ENCODE assay signal across 7 mouse cellular contexts in the genomic region with DNA sequence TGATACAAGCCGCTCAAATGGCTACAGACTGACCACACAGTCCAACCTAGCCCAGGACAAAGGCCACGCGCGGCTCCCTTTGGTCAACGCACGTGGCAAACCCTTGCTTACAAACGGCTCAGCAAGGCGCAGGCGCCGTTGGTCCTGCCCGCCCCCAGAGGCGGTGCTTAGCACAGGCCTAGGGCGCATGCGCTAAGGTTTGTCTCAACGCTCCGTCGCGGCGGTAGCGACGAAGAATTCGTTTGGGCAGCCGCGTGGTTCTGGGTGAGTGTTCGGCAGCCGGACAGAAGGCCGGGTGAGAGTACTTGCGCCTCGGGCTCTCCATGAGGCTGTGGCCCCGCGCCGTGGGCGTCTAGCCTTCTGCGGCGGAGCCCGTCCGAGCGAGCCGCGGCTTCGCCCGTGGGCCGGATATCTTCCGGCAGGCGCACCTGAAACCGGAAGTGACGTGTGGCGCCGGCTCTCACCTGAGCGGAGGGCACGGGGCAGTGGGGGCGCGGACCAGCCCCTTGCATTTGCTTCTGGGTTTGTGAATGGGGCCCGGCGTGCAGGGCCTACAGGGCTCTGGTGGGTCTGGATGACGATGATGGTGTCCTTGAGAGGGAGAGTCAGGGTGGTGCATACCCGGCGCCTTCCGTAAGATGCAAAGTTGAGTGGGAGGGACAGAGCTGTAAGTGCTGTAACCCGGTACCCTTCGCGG. TPM values are rescaled to one million over a fixed set of nuclear protein-coding genes. Genes with fewer than 3 reads are reported as not detected.
DNase-seq lines count a peak whose midpoint lies in the region; ATAC-seq and TF ChIP-seq lines count a peak whose summit lies in the region.

A gene (plus strand): TSS at position 186 of the 697 bp plus-strand sequence.

- peak; percentile 81 for TF ChIP-seq POLR2A in heart, adult 2 months (IDR thresholded peaks at IDR 0.05; ENCODE audit: insufficient read depth, low read depth, low read length)

- no peaks in the 10 kb centered on the region for H3K9me3 ChIP-seq in embryonic facial prominence, embryonic 12.5 days
- H3K9me3 ChIP-seq in limb, embryonic 13.5 days: no peaks in the 10 kb centered on the region
- H3K9me3 ChIP-seq in midbrain, embryonic 16.5 days (replicated peaks; ENCODE audit: control insufficient read depth, low read length, poor library complexity, severe bottlenecking): no peaks in the 10 kb centered on the region

- TF ChIP-seq EP300 in heart, adult 2 months (IDR thresholded peaks at IDR 0.05; ENCODE audit: insufficient read depth, low read depth, low read length): no peak

- WGBS in embryonic facial prominence, embryonic 12.5 days: under 1% methylated on average over 62 of the region's 62 CpGs
- under 1% methylated on average over 62 of the region's 62 CpGs for WGBS in heart, adult 2 months
- under 1% methylated on average over 62 of the region's 62 CpGs for WGBS in limb, embryonic 13.5 days
- under 1% methylated on average over 62 of the region's 62 CpGs for WGBS in midbrain, embryonic 16.5 days

- H3K9ac ChIP-seq in embryonic facial prominence, embryonic 12.5 days: peak within 1 kb of the TSS; percentile 65
- H3K9ac ChIP-seq in heart, adult 2 months (ENCODE audit: low read depth, low read length): peak within 1 kb of the TSS; percentile 75
- H3K9ac ChIP-seq in limb, embryonic 13.5 days: peak within 1 kb of the TSS; percentile 77
- H3K9ac ChIP-seq in midbrain, embryonic 16.5 days (ENCODE audit: low read depth, low read length): peak within 1 kb of the TSS; percentile 84

- H3K4me3 ChIP-seq in embryonic facial prominence, embryonic 12.5 days: peak within 1 kb of the TSS; percentile 73
- peak within 1 kb of the TSS; percentile 95 for H3K4me3 ChIP-seq in heart, adult 2 months
- peak within 1 kb of the TSS; percentile 78 for H3K4me3 ChIP-seq in limb, embryonic 13.5 days
- H3K4me3 ChIP-seq in midbrain, embryonic 16.5 days (ENCODE audit: low read depth, low read length): peak within 1 kb of the TSS; percentile 86

- H3K4me1 ChIP-seq in embryonic facial prominence, embryonic 12.5 days: peaks cover 9% of the 10 kb centered on the region
- H3K4me1 ChIP-seq in heart, adult 2 months (ENCODE audit: control insufficient read depth, insufficient read depth, low read length): peaks cover 2% of the 10 kb centered on the region
- H3K4me1 ChIP-seq in limb, embryonic 13.5 days: peaks cover 12% of the 10 kb centered on the region
- peaks cover 17% of the 10 kb centered on the region for H3K4me1 ChIP-seq in midbrain, embryonic 16.5 days (ENCODE audit: control insufficient read depth, insufficient read depth, low read length)

- TF ChIP-seq CTCF in heart, adult 2 months (IDR thresholded peaks at IDR 0.05): peak; percentile 24

- 0 out of 2 replicates have a peak, but pooled peaks cover 1% of the 10 kb centered on the region for H3K79me2 ChIP-seq in heart, adult 2 months (replicated peaks; ENCODE audit: control insufficient read depth, insufficient read depth, low read length)

- H3K36me3 ChIP-seq in embryonic facial prominence, embryonic 12.5 days: peaks cover 17% of the 10 kb centered on the region
- H3K36me3 ChIP-seq in heart, adult 2 months (ENCODE audit: control insufficient read depth, insufficient read depth, low read length): no peaks in the 10 kb centered on the region
- peaks cover 16% of the 10 kb centered on the region for H3K36me3 ChIP-seq in limb, embryonic 13.5 days
- H3K36me3 ChIP-seq in midbrain, embryonic 16.5 days (ENCODE audit: control insufficient read depth, insufficient read depth, low read length): peaks cover 6% of the 10 kb centered on the region; the same call in 1 of the 2 replicates

- no peaks in the 10 kb centered on the region for H3K27me3 ChIP-seq in embryonic facial prominence, embryonic 12.5 days
- H3K27me3 ChIP-seq in heart, adult 2 months (ENCODE audit: control insufficient read depth, insufficient read depth, low read length): no peaks in the 10 kb centered on the region
- H3K27me3 ChIP-seq in limb, embryonic 13.5 days: no peaks in the 10 kb centered on the region
- no peaks in the 10 kb centered on the region for H3K27me3 ChIP-seq in midbrain, embryonic 16.5 days (ENCODE audit: control insufficient read depth, insufficient read depth, low read depth, low read length)

- ATAC-seq in embryonic facial prominence, embryonic 12.5 days (ENCODE audit: insufficient number of reproducible peaks, insufficient read depth, low FRiP score, low TSS enrichment): peak; percentile 95
- peak; percentile 95 for ATAC-seq in limb, embryonic 13.5 days (ENCODE audit: low FRiP score, low read depth)
- ATAC-seq in midbrain, embryonic 16.5 days: peak; percentile 95

- H3K4me2 ChIP-seq in embryonic facial prominence, embryonic 12.5 days (replicated peaks): peak within 1 kb of the TSS; percentile 81
- peak within 1 kb of the TSS; percentile 82 for H3K4me2 ChIP-seq in limb, embryonic 13.5 days (replicated peaks)
- H3K4me2 ChIP-seq in midbrain, embryonic 16.5 days (ENCODE audit: low read length): peak within 1 kb of the TSS; percentile 78

- intact Hi-C loops in heart, adult 2 months (cut with DNase I): no loop called here

- peak within 1 kb of the TSS; percentile 69 for H3K27ac ChIP-seq in embryonic facial prominence, embryonic 12.5 days
- H3K27ac ChIP-seq in heart, adult 2 months: peak within 1 kb of the TSS; percentile 86
- H3K27ac ChIP-seq in limb, embryonic 13.5 days: peak within 1 kb of the TSS; percentile 69; the same call in 1 of the 2 replicates
- H3K27ac ChIP-seq in midbrain, embryonic 16.5 days (ENCODE audit: low read length): peak within 1 kb of the TSS; percentile 92

- DNase-seq in adrenal gland, postnatal 25 days: peak; percentile 96
- DNase-seq in heart, adult 2 months: peak; percentile 95 to 97
- DNase-seq in kidney, adult 8-10 months: peak; percentile 94 to 96
- DNase-seq in spleen, postnatal 10 days (ENCODE audit: low spot score in 2 of 2): peak; percentile 91 to 95

RNA-seq across cellular contexts. Expression of the gene that starts here (rescaled TPM):
- total RNA-seq in adrenal gland, postnatal 25 days (2021): 14.5 and 14.6 TPM in 2 replicates
- polyA plus RNA-seq in embryonic facial prominence, embryonic 12.5 days (2016; fragmentation: Nextera tagmentation; extraction: Ambion mirVana): 23.2 and 31.8 TPM in 2 replicates
- 1 to 10 TPM; 2.8 to 3.7 TPM for total RNA-seq in heart, adult 2 months (2021)
- 1.8 and 5.9 TPM in 2 replicates for polyA plus RNA-seq in heart, adult 2 months (2012; rRNA removed)
- polyA plus RNA-seq in limb, embryonic 13.5 days (2015; fragmentation: Nextera tagmentation; extraction: Ambion mirVana): 24.0 and 24.9 TPM in 2 replicates
- polyA plus RNA-seq in midbrain, embryonic 16.5 days (2015; fragmentation: Nextera tagmentation; extraction: Ambion mirVana): 26.6 and 30.3 TPM in 2 replicates

Comparison
In these comparisons a context has a peak if more than half of its experiments do, and no peak if none do; other contexts are left out.
1. Peak in every context shown above with its lines: DNase-seq, ATAC-seq, H3K4me3 ChIP-seq and H3K27ac ChIP-seq.